Mouse (Mus musculus) embryonic facial prominence, embryonic 14.5 days (tissue): Measurements from ENCODE around the gene Plcl1. TPM values are rescaled to one million over a fixed set of nuclear protein-coding genes. Genes with fewer than 3 reads are reported as not detected.

Source experiments
- ATAC-seq: fragments of 200-750 bp; cut with Nextera tagmentation; 2 replicates; pipeline ENCODE4 v1.8.0; 2017; ENCODE audit warnings: low read depth, moderate number of reproducible peaks, moderate TSS enrichment
- DNase-seq: peaks from one replicate; pipeline ENCODE4 v3.0.0-alpha.2; 2015; ENCODE audit warnings: low spot score
- H3K27ac ChIP-seq: fragments of 300-500 bp; sonication (generic); replicated peaks from 2 replicates; pipeline ENCODE4 v1.5.1; 2014; ENCODE audit warnings: low read depth, mild to moderate bottlenecking, low read length, moderate library complexity
- H3K27me3 ChIP-seq: fragments of 300-500 bp; sonication (generic); replicated peaks from 2 replicates; pipeline ENCODE4 v1.6.1; 2014; ENCODE audit warnings: low read length; ENCODE audit not compliant: control insufficient read depth, insufficient read depth
- H3K36me3 ChIP-seq: fragments of 300-500 bp; sonication (generic); 2 replicates; pipeline ENCODE4 v1.6.1; 2014; ENCODE audit warnings: low read length, mixed read lengths; ENCODE audit not compliant: control insufficient read depth, insufficient read depth
- H3K4me1 ChIP-seq: fragments of 300-500 bp; sonication (generic); 2 replicates; pipeline ENCODE4 v1.6.1; 2014; ENCODE audit warnings: antibody characterized with exemption, low read length; ENCODE audit not compliant: control insufficient read depth, insufficient read depth
- H3K4me2 ChIP-seq: fragments of 300-500 bp; sonication (generic); 2 replicates; pipeline ENCODE4 v1.6.1; 2014; ENCODE audit warnings: low read depth, mild to moderate bottlenecking, low read length, moderate library complexity, mixed read lengths
- H3K4me3 ChIP-seq: fragments of 300-500 bp; sonication (generic); 2 replicates; pipeline ENCODE4 v1.5.1; 2014; ENCODE audit warnings: low read depth, mild to moderate bottlenecking, low read length
- H3K9ac ChIP-seq: fragments of 300-500 bp; sonication (generic); 2 replicates; pipeline ENCODE4 v1.6.1; 2014; ENCODE audit warnings: low read depth, mild to moderate bottlenecking, low read length, moderate library complexity, mixed read lengths
- H3K9me3 ChIP-seq: fragments of 300-500 bp; sonication (generic); 2 replicates; pipeline ENCODE4 v1.6.1; 2016; ENCODE audit warnings: low read length; ENCODE audit not compliant: control insufficient read depth
- WGBS: fragments of 180-500 bp; shearing (Covaris S2); extraction: QIAGEN DNeasy Blood & Tissue Kit; methylation state at CpG from one replicate; pipeline ENCODE4 v1.1.7; 2014; 5-methylcytosine and 5-hydroxymethylcytosine counted together
- polyA plus RNA-seq: library from polyadenylated mRNA; unstranded; fragments of >200 nt; fragmentation: Nextera tagmentation; extraction: Ambion mirVana; gene quantifications from 2 replicates; pipeline ENCODE4 v1.2.1, GENCODE M21; 2014

The Plcl1 gene
- polyA plus RNA-seq, 1 experiment from 2014 or later: 2.4 TPM

GRCm38 (mm10) chr1:55559998-55560397, 154.3 kb downstream of the Plcl1 start:
- no peaks in the 10 kb centered on the region for H3K27me3 ChIP-seq
- WGBS: 78% methylated on average over 9 of the region's 9 CpGs
- no peak for ATAC-seq

GRCm38 (mm10) chr1:55565933-55566332, 160.2 kb downstream of the Plcl1 start:
- DNase-seq (no peak), ATAC-seq (no peak)
- Histone ChIP-seq H3K4me3 (no peak overlapping the region), H3K4me1 (no peaks in the 10 kb centered on the region), H3K27ac (no peak overlapping the region), H3K4me2 (no peak overlapping the region), H3K9me3 (no peaks in the 10 kb centered on the region), H3K9ac (no peak overlapping the region), H3K36me3 (no peaks in the 10 kb centered on the region), H3K27me3 (no peaks in the 10 kb centered on the region)
- 80% methylated on average over 6 of the region's 6 CpGs for WGBS

More at GRCm38 (mm10) chr1:55559998-55560397, 154.3 kb downstream of the Plcl1 start:
- no peaks in the 10 kb centered on the region for H3K9me3 ChIP-seq
- H3K27ac ChIP-seq: no peak overlapping the region
- no peak overlapping the region for H3K4me2 ChIP-seq
- no peaks in the 10 kb centered on the region for H3K4me1 ChIP-seq
- H3K36me3 ChIP-seq: no peaks in the 10 kb centered on the region
- H3K4me3 ChIP-seq: no peak overlapping the region
- H3K9ac ChIP-seq: no peak overlapping the region
- DNase-seq: no peak

GRCm38 (mm10) chr1:55567801-55568360, 162.2 kb downstream of the Plcl1 start:
- WGBS: 55% methylated on average over 5 of the region's 5 CpGs

GRCm38 (mm10) chr1:55570225-55570624, 164.5 kb downstream of the Plcl1 start:
- Histone ChIP-seq H3K9me3 (no peaks in the 10 kb centered on the region), H3K4me2 (no peak overlapping the region), H3K36me3 (no peaks in the 10 kb centered on the region), H3K9ac (no peak overlapping the region), H3K4me3 (no peak overlapping the region), H3K4me1 (no peaks in the 10 kb centered on the region), H3K27ac (no peak overlapping the region), H3K27me3 (no peaks in the 10 kb centered on the region)
- DNase-seq (no peak), ATAC-seq (no peak)
- 57% methylated on average over 5 of the region's 5 CpGs for WGBS

More at GRCm38 (mm10) chr1:55567801-55568360, 162.2 kb downstream of the Plcl1 start:
- Histone ChIP-seq H3K4me1 (no peaks in the 10 kb centered on the region), H3K27ac (no peak overlapping the region), H3K36me3 (no peaks in the 10 kb centered on the region), H3K9ac (no peak overlapping the region), H3K27me3 (no peaks in the 10 kb centered on the region), H3K4me2 (no peak overlapping the region), H3K9me3 (no peaks in the 10 kb centered on the region), H3K4me3 (no peak overlapping the region)
- no peak for ATAC-seq
- DNase-seq: peak; percentile 41

- WGBS: 95% methylated on average over 4 of the region's 4 CpGs
- DNase-seq (no peak), ATAC-seq (no peak)
- Histone ChIP-seq H3K27me3 (no peaks in the 10 kb centered on the region), H3K4me3 (no peak overlapping the region), H3K36me3 (no peaks in the 10 kb centered on the region), H3K4me2 (no peak overlapping the region), H3K4me1 (no peaks in the 10 kb centered on the region), H3K9ac (no peak overlapping the region), H3K9me3 (no peaks in the 10 kb centered on the region), H3K27ac (no peak overlapping the region)
Measured at GRCm38 (mm10) chr1:55571399-55571798, 165.7 kb downstream of the Plcl1 start.

- Histone ChIP-seq H3K27me3 (no peaks in the 10 kb centered on the region), H3K4me3 (no peak overlapping the region), H3K4me2 (no peak overlapping the region), H3K27ac (no peak overlapping the region), H3K9ac (no peak overlapping the region), H3K4me1 (no peaks in the 10 kb centered on the region), H3K9me3 (no peaks in the 10 kb centered on the region), H3K36me3 (no peaks in the 10 kb centered on the region)
- DNase-seq: no peak
- no peak for ATAC-seq
Measured at GRCm38 (mm10) chr1:55572202-55572601, 166.5 kb downstream of the Plcl1 start.

- H3K27ac ChIP-seq: no peak overlapping the region
- no peaks in the 10 kb centered on the region for H3K36me3 ChIP-seq
- DNase-seq (no peak), ATAC-seq (no peak)
- H3K27me3 ChIP-seq: no peaks in the 10 kb centered on the region
- H3K4me3 ChIP-seq: no peak overlapping the region
- H3K4me1 ChIP-seq: no peaks in the 10 kb centered on the region
- WGBS: 87% methylated on average over 3 of the region's 3 CpGs
- H3K9me3 ChIP-seq: no peaks in the 10 kb centered on the region
- no peak overlapping the region for H3K9ac ChIP-seq
- H3K4me2 ChIP-seq: no peak overlapping the region
Measured at GRCm38 (mm10) chr1:55572664-55573063, 166.9 kb downstream of the Plcl1 start.

- Histone ChIP-seq H3K4me2 (no peak overlapping the region), H3K27ac (no peak overlapping the region), H3K36me3 (no peaks in the 10 kb centered on the region), H3K9me3 (no peaks in the 10 kb centered on the region), H3K4me3 (no peak overlapping the region), H3K9ac (no peak overlapping the region), H3K4me1 (no peaks in the 10 kb centered on the region), H3K27me3 (no peaks in the 10 kb centered on the region)
- DNase-seq (peak; percentile 29), ATAC-seq (no peak)
- 28% methylated on average over 2 of the region's 2 CpGs for WGBS
Measured at GRCm38 (mm10) chr1:55575916-55576315, 170.2 kb downstream of the Plcl1 start.

- no peaks in the 10 kb centered on the region for H3K9me3 ChIP-seq
- H3K4me1 ChIP-seq: no peaks in the 10 kb centered on the region
- no peak overlapping the region for H3K4me2 ChIP-seq
- H3K9ac ChIP-seq: no peak overlapping the region
- no peak overlapping the region for H3K27ac ChIP-seq
- DNase-seq (no peak), ATAC-seq (no peak)
- no peaks in the 10 kb centered on the region for H3K36me3 ChIP-seq
- H3K4me3 ChIP-seq: no peak overlapping the region
- no peaks in the 10 kb centered on the region for H3K27me3 ChIP-seq
- 65% methylated on average over 2 of the region's 2 CpGs for WGBS
Measured at GRCm38 (mm10) chr1:55581752-55582151, 176.0 kb downstream of the Plcl1 start.
